Mouse (Mus musculus): ENCODE data around the gene Phip. TPM values are rescaled to one million over a fixed set of nuclear protein-coding genes. Genes with fewer than 3 reads are reported as not detected.
A peak's percentile ranks its signal among the peaks of the same experiment; 100 is the strongest.

The Phip gene
- total RNA-seq (2021): 10 to 100 TPM; 72.4 to 82.1 TPM
- long read RNA-seq, experiment 1, partial matches to known transcripts: 0 of 3 reads
- long read RNA-seq, experiment 1, other reads (novel, unspliced or antisense): 3 of 3 reads
- long read RNA-seq, experiment 2, full-length matches to known transcripts: 3 of 9 reads
- long read RNA-seq, experiment 2, partial matches to known transcripts: 1 of 9 reads
- long read RNA-seq, experiment 2, other reads (novel, unspliced or antisense): 5 of 9 reads

DNA sequence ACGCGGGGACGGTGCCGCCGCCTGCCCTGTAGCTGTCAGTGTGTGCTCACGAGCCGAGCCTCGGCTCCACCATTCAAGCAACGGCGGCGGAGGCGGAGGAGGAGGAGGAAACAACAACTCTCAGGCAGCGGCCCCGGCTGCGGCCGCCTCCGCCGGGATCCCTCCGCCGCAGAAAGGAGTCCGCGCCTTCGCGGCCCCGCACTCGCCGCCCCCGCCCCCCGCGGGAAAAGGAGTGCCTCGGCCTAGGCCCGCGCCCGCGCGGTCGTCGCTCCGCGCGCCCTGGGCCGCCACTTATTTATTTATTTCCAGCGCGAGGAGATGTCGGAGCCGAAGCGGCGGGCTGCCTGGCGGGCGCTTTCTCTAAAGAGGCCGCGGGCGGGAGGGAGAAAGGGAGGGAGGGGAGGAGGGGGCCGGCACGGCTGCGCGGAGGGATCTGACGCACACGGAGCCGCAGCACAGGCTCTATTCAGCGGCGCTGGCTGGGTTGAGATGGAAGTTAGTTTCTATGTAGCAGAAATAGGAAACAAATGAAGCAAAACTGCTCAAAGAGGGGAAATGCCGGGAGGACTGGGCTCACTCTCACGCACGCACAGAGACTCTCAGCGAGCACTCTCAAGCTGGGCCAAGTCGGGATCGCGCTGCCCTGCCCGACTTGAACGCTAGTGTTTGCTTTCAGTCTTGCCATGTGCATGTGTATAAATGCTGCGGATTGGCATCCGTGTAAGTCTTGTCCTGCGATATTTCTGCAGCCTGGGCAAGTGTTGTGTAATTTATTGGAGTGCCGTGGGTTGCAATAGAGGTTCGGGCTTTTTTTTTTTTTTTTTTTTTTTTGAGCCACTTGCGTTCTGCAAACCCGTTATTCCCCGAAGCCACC, at the start of gene Phip:
Phip (minus strand) TSS at position 175 of the 874 bp plus-strand sequence.
- peak; percentile 89 to 96 for DNase-seq (ENCODE audit: low spot score in 2 of 2)
- peak; percentile 42 for TF ChIP-seq CTCF (conservative IDR thresholded peaks at IDR 0.05)
- Histone ChIP-seq H3K27ac (peak within 1 kb of the TSS; percentile 100), H3K4me3 (peak within 1 kb of the TSS; percentile 91)

DNA sequence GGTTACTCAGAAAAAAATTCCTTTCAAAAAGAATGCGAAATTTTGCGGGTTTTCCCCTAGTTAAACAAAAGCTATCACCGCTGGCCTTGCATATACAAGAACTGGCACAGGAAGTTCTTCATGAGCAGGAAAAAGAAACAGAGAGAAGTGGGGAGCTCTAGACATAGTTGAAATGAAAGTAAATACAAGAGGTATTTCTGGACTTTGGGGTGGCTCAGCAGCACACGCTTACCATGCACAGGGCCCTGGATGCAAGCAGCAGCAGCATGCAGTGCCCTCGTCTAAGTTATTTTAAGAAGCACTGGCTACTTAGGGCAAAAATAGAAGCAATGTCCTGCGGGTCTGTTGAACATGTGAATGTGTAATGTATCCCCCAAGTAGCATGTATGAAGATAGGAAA, 48.4 kb upstream of the Phip start:
- Histone ChIP-seq H3K4me3 (no peak overlapping the region), H3K27ac (no peak overlapping the region)
- TF ChIP-seq CTCF (conservative IDR thresholded peaks at IDR 0.05): no peak
- no peak for DNase-seq (ENCODE audit: low spot score in 2 of 2)

DNA sequence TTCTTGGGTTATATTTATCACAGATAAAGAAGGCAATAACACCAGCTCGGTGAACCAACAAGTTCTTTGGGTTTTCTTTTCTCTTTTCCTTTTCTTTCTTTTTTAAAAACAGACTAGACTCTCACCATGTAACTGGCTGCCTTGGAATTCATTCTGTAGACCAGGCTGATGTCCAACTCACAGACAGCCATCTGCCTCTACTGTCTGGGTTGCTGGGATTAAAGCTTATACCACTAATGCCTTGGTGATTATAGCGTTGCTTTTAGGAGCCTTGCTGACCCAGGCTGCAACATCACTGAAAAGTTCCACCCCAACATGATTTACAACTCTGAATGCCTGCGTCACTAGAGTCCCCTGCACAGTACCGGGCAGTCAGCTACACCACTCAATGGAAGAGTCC, 39.2 kb upstream of the Phip start:
- no peak for DNase-seq (ENCODE audit: low spot score in 2 of 2)
- no peak overlapping the region for H3K4me3 ChIP-seq

DNA sequence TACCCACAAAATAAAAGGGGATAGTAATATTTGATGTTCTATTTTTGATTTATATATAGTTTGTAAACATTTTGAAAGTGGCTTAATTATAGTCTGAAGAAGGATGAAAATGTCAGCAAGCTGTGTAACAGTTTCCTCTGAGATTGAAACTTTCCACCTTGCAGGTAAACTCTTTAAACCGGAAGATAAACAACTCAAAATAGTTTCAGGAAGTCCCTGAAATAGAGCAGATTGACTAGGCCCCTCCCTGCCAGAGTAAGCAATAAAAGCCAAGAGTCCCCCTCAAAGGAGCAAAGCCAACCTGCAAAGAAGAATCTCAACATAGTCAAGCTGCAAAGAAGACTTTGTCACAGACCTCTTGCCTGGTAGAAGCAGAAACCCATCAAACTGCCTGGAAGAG, 33.0 kb upstream of the Phip start:
- TF ChIP-seq CTCF (conservative IDR thresholded peaks at IDR 0.05): no peak
- no peak overlapping the region for H3K27ac ChIP-seq
- H3K4me3 ChIP-seq: no peak overlapping the region
- no peak for DNase-seq (ENCODE audit: low spot score in 2 of 2)

More for the DNA sequence above, 39.2 kb upstream of the Phip start:
- no peak overlapping the region for H3K27ac ChIP-seq
- no peak for TF ChIP-seq CTCF (conservative IDR thresholded peaks at IDR 0.05)

DNA sequence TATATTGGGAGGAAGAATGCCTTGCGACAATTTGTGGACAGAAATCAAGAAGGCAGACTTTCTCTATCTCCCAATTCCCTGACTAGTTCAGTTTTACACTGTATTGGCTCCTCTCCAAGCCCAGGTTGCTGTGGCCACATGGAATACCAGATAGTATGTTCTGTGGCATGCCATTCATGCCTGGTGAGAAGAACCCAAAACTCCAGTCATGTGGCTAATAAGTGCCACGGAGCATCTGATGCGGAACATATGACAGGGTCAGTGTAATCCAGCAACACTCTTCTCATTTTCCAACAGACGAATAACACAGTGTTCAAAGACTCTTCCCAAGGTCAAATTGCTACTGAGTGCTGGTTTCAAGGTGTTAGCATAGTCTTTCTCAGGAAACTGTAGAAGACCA, 26.0 kb upstream of the Phip start:
- DNase-seq (ENCODE audit: low spot score in 2 of 2): no peak
- no peak for TF ChIP-seq CTCF (conservative IDR thresholded peaks at IDR 0.05)
- H3K27ac ChIP-seq: no peak overlapping the region
- no peak overlapping the region for H3K4me3 ChIP-seq

DNA sequence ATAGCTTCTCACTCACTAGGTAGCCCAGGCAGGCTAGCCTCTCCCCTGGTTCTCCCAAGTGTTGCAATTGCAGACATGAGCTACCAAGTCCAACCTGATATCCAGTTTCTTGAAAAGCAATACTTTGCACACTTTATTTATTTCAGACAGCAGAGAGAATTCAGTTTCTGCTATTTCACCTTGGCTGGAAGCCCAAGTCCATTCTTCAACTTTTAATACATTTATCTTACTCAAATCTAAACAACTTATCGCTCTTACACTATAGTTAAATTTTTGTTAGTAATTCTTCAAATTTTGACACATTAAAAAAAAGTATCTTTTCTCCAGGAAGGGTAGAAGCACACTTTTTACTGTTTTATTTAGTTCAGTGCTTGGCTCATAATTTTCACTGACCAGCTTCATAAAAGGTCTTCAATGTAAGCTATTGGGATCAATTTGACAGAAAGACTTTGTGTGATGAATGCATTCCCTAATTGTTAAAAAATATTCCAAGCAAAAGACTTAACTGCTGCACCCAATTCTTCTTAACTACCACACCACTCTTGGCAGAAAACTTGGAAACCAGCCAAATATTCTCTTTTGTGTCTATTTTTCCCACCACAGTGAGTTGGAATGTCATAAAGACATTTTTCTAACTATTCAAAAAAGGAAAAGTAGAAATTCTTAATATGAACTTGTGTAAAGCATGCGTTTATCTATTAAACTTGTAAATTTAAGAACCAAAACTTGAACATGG, 22.6 kb upstream of the Phip start:
- no peak overlapping the region for H3K27ac ChIP-seq
- no peak for TF ChIP-seq CTCF (conservative IDR thresholded peaks at IDR 0.05)
- no peak for DNase-seq (ENCODE audit: low spot score in 2 of 2)
- H3K4me3 ChIP-seq: no peak overlapping the region

DNA sequence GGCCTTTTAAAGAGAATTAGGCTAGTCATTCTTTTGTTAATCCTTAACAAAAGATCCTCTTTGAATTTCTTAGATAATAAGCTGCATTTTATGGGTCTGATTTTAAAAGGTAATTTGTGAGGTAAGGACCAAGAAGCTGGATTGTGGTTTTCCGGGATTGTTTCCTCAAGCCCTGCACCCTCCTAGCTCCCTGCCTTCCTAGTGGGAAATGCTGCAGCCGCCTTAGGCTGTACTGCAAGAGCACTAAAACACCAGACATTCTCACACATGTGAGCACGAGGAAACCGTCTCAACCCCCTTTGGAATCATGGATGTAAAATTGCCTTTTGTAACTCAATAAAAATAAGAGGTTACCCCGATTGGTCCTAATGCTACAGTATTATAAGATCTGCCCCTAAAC, 1.6 kb upstream of the Phip start:
- peak in 1 of 2 experiments; percentile 17 for DNase-seq (ENCODE audit: low spot score in 2 of 2)
- no peak for TF ChIP-seq CTCF (conservative IDR thresholded peaks at IDR 0.05)
- H3K27ac ChIP-seq: peak overlapping the region; percentile 100
- H3K4me3 ChIP-seq: peak overlapping the region; percentile 91

DNA sequence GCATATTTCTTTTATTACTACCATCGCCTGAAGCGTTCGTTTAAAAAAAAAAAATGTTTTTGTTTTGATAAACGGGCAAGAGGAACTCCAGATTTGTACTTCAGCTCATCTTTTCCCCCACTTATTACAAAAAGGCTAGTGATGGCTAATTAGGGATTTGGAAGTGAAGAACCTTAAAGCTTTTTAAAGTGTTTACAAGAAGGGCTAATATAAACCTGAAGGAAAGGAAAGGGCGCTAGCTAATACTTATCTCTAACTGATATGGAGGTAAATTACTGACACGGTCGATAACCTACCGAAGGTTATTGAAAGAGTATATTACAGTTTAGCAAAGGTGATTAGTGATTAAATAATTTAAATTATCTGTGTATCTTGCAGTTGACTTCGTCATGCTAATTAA, 903 bp upstream of the Phip start:
- DNase-seq (ENCODE audit: low spot score in 2 of 2): no peak
- peak overlapping the region; percentile 91 for H3K4me3 ChIP-seq
- peak overlapping the region; percentile 100 for H3K27ac ChIP-seq
- no peak for TF ChIP-seq CTCF (conservative IDR thresholded peaks at IDR 0.05)

DNA sequence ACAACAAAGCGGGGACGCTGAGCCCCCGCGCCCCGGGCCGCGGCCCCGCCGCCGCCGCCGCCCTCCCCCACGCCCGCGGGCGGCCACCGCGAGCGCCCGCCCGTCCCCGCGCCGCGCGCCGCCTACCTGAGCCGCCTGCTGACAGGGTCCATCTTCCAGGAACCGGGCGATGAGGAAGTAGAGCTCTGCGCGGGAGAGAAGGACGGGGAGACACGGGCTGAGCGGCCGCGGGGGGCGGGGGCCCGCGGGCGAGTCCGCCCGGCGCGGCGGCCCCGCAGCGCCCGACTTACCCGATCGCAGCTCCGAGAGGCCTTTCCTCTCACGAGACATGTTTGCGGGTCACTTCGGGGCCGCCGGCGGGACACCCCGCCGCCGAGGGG, 364 bp downstream of the Phip start:
- H3K4me3 ChIP-seq: peak overlapping the region; percentile 91
- no peak for TF ChIP-seq CTCF (conservative IDR thresholded peaks at IDR 0.05)
- H3K27ac ChIP-seq: peak overlapping the region; percentile 100
- peak in 1 of 2 experiments; percentile 34 for DNase-seq (ENCODE audit: low spot score in 2 of 2)

DNA sequence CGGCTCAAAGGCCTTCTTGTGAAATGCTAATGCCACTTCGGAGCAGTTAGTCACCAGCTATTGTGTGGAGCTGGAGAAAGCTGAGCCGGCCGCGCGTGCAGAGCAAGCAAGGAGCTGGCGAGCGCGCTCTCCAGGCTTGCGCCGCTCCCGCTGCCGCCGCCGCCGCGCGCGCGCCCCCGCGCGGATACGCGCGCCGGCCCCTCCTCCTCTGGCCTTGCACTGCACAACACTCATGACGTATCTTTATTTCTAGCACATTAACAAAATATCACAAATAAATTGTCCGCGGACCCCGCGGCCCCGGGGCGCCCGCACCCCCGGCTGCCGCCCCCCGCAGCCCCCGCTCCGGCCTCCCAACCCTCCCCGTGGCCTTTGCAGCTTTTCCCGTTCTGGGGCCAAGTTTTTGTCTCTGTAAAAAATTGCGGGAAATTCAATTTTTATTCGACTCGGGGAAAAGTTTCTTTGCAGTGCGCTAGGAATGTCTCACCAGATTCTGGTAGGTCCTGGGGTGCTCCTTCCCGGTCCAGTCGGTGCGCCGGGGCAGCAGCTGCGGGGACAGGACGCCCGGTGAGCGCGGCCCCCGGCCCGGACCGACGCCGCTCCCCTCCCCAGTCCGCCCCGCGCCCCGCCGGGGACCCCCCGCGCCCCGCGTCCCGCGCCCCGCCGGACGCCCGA, 992 bp downstream of the Phip start:
- no peak for TF ChIP-seq CTCF (conservative IDR thresholded peaks at IDR 0.05)
- H3K4me3 ChIP-seq: peak overlapping the region; percentile 91
- peak; percentile 81 to 86 for DNase-seq (ENCODE audit: low spot score in 2 of 2)
- peak overlapping the region; percentile 100 for H3K27ac ChIP-seq

DNA sequence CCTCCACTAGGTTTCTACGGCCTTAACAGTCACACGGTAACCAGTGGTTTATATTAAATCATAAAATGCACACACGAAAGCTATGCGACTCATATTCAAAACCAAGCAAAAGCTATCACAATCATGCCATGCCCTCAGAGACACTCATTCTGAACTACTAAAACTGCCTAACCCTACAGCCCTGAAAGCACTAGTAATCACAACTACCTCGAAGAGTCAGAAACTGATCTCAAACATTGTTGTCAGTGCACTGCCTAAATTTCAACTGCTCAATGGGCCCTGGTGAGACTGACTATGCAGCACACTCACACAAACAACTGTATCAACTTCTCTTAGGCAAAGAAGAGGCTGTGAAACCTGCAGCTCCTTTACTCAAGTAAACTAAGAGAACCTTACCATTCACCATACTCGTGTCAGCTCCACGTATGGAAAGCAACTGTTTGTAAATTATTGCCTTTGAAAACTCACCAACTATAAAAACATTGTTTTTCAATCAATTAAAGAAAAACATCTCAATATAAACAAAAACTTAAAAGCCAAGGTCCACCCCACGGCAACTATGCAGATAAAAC, 1.9 kb downstream of the Phip start:
- peak overlapping the region; percentile 100 for H3K27ac ChIP-seq
- H3K4me3 ChIP-seq: peak overlapping the region; percentile 91
- no peak for DNase-seq (ENCODE audit: low spot score in 2 of 2)
- TF ChIP-seq CTCF (conservative IDR thresholded peaks at IDR 0.05): no peak

DNA sequence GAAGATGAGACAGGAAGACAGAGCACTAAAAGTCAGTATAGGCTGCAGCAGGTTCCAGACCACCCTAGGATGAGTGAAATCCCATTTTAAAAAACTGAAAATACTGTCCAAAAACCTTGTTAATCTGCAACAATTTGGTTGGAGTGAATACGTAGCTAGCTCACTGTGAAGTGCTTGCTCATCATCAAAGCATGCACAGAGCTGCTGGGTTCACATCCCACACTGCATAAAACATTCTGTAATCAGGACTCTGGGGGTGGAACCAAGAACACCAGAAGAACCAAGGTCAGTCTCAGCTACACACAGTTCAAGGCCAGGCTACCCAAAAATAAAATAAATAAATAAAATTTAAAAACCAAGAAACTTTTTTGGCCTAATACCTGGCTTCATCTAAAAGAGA, 3.9 kb downstream of the Phip start:
- no peak for TF ChIP-seq CTCF (conservative IDR thresholded peaks at IDR 0.05)
- peak overlapping the region; percentile 52 for H3K27ac ChIP-seq
- H3K4me3 ChIP-seq: no peak overlapping the region; the same call in 1 of the 2 replicates
- no peak for DNase-seq (ENCODE audit: low spot score in 2 of 2)

Data from layer of hippocampus, adult 2 months (tissue).